In the genomic region with DNA sequence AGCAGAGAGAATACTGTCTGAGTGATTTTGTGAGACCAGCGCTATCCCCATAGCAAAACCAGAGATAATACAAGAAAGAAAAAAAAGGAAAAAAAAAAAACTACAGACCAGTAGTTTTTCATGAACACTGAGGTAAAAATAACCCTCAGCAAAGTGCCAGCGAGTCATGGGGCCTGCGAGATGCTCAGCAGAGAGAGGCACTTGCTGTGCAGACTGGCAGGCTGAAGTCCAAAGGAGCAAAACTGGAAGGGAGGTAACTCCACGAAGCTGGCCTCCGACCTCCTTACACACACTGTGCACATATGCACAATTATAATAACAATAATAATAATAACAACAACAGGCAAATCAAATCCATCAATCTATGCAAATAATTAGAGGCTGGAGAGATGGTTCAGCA, we compare ENCODE assay signal across 13 mouse cellular contexts. TPM values are rescaled to one million over a fixed set of nuclear protein-coding genes. Genes with fewer than 3 reads are reported as not detected.
DNase-seq lines count a peak whose midpoint lies in the region; ATAC-seq and TF ChIP-seq lines count a peak whose summit lies in the region.
"Had no signal": no experiment of that assay in that cellular context is flagged by ENCODE, and none has a peak within 500 bp of the region (broad histone marks: within the 10 kb centered on the region; RNA-seq: fewer than 3 reads in every experiment).

No protein-coding gene starts in this region.

- no peak for TF ChIP-seq CTCF in heart, adult 2 months (IDR thresholded peaks at IDR 0.05)
- TF ChIP-seq CTCF in lung, postnatal 0 days (IDR thresholded peaks at IDR 0.05), result no peak

- no peaks in the 10 kb centered on the region for H3K27me3 ChIP-seq in heart, adult 2 months (ENCODE audit: control insufficient read depth, insufficient read depth, low read length)
- no peaks in the 10 kb centered on the region for H3K27me3 ChIP-seq in lung, postnatal 0 days (replicated peaks; ENCODE audit: insufficient read depth, low read length)
- H3K27me3 ChIP-seq: hindbrain, embryonic 12.5 days had no signal

- H3K79me2 ChIP-seq in heart, adult 2 months (replicated peaks; ENCODE audit: control insufficient read depth, insufficient read depth, low read length), result no peaks in the 10 kb centered on the region

- H3K4me2 ChIP-seq in lung, postnatal 0 days (replicated peaks; ENCODE audit: low read depth, low read length), result no peak overlapping the region
- H3K4me2 ChIP-seq: hindbrain, embryonic 12.5 days; lung, embryonic 14.5 days had no signal

- no peak overlapping the region for H3K4me3 ChIP-seq in heart, adult 2 months
- H3K4me3 ChIP-seq in lung, postnatal 0 days (ENCODE audit: low read depth, low read length), result no peak overlapping the region
- H3K4me3 ChIP-seq: embryonic facial prominence, embryonic 10.5 days; hindbrain, embryonic 12.5 days had no signal

- no peaks in the 10 kb centered on the region for H3K9me3 ChIP-seq in lung, postnatal 0 days (ENCODE audit: low read length)
- H3K9me3 ChIP-seq: hindbrain, embryonic 12.5 days had no signal

- no peak overlapping the region for H3K9ac ChIP-seq in heart, adult 2 months (ENCODE audit: low read depth, low read length)
- H3K9ac ChIP-seq in lung, postnatal 0 days (replicated peaks; ENCODE audit: low read depth), result no peak overlapping the region
- H3K9ac ChIP-seq: hindbrain, embryonic 12.5 days; lung, embryonic 14.5 days had no signal

- H3K4me1 ChIP-seq in heart, adult 2 months (ENCODE audit: control insufficient read depth, insufficient read depth, low read length), result no peaks in the 10 kb centered on the region
- H3K4me1 ChIP-seq in lung, postnatal 0 days (ENCODE audit: insufficient read depth, low read depth, low read length), result no peaks in the 10 kb centered on the region
- H3K4me1 ChIP-seq: embryonic facial prominence, embryonic 10.5 days; hindbrain, embryonic 12.5 days had no signal

- H3K36me3 ChIP-seq in heart, adult 2 months (ENCODE audit: control insufficient read depth, insufficient read depth, low read length), result no peaks in the 10 kb centered on the region
- H3K36me3 ChIP-seq in lung, postnatal 0 days (ENCODE audit: insufficient read depth, low read length), result no peaks in the 10 kb centered on the region
- H3K36me3 ChIP-seq: embryonic facial prominence, embryonic 10.5 days; hindbrain, embryonic 12.5 days had no signal

- no peak for TF ChIP-seq POLR2A in heart, adult 2 months (IDR thresholded peaks at IDR 0.05; ENCODE audit: insufficient read depth, low read depth, low read length)

- WGBS in heart, adult 2 months, result 53% methylated on average over 5 of the region's 5 CpGs
- WGBS in lung, postnatal 0 days, result 77% methylated on average over 5 of the region's 5 CpGs

- intact Hi-C loops in heart, adult 2 months (cut with DNase I), result no loop called here
- intact Hi-C loops in heart, postnatal 25 days (cut with DNase I), result no loop called here

- H3K27ac ChIP-seq in heart, adult 2 months, result peak overlapping the region; percentile 41; the same call in 1 of the 2 replicates
- H3K27ac ChIP-seq in lung, postnatal 0 days (ENCODE audit: low read length), result no peak overlapping the region
- H3K27ac ChIP-seq: embryonic facial prominence, embryonic 10.5 days; hindbrain, embryonic 12.5 days had no signal

- no peak for ATAC-seq in lung, postnatal 0 days

- TF ChIP-seq EP300 in heart, adult 2 months (IDR thresholded peaks at IDR 0.05; ENCODE audit: insufficient read depth, low read depth, low read length), result no peak
- no peak for TF ChIP-seq EP300 in lung, postnatal 0 days (IDR thresholded peaks at IDR 0.05)

- DNase-seq in heart, adult 2 months, result peak in 1 of 2 experiments; percentile 38
- DNase-seq in heart, postnatal 25 days (ENCODE audit: low spot score), result no peak
- peak; percentile 34 to 60 for DNase-seq in cerebellum, adult 18-20 months
- DNase-seq in cerebellum, postnatal 10 days, result peak; percentile 62 to 73
- DNase-seq in kidney, postnatal 10 days, result peak; percentile 49
- DNase-seq in lung, postnatal 0 days (ENCODE audit: low spot score), result no peak
- no peak for DNase-seq in urinary bladder, postnatal 14 days (ENCODE audit: low spot score)
- DNase-seq: gastrocnemius, postnatal 14 days; liver; lung, embryonic 14.5 days; thymus, postnatal 25 days had no signal

RNA-seq across cellular contexts. Expression of a gene that starts 12.3 kb away (rescaled TPM):
- total RNA-seq in heart, adult 2 months (2021), result 10 to 100 TPM; 20.7 to 21.1 TPM
- 14.2 and 18.2 TPM in 2 replicates for polyA plus RNA-seq in heart, adult 2 months (2012; rRNA removed)
- 10 to 100 TPM; 24.0 to 28.7 TPM for total RNA-seq in heart, postnatal 25 days (2021)
- 6.3 and 7.8 TPM in 2 replicates for polyA plus RNA-seq in lung, postnatal 0 days (2015; fragmentation: Nextera tagmentation; extraction: Ambion mirVana)

Comparison
In these comparisons a context has a peak if more than half of its experiments do, and no peak if none do; other contexts are left out.
1. DNase-seq: peak in cerebellum, adult 18-20 months (2 of 2), cerebellum, postnatal 10 days (2 of 2) and kidney, postnatal 10 days (single experiment); none in heart, postnatal 25 days (single experiment), lung, postnatal 0 days (single experiment) and urinary bladder, postnatal 14 days (single experiment).